Mouse (Mus musculus) adrenal gland, postnatal 10 days (tissue): Measurements from ENCODE around the gene 1700012B09Rik. TPM values are rescaled to one million over a fixed set of nuclear protein-coding genes. Genes with fewer than 3 reads are reported as not detected.
A peak's percentile ranks its signal among the peaks of the same experiment; 100 is the strongest.

Source experiments
- DNase-seq: peaks from one replicate; pipeline ENCODE4 v3.0.0; 2021; ENCODE audit warnings: mixed read lengths
- long read RNA-seq, 2 experiments: library from polyadenylated mRNA; stranded (forward); transcript quantifications; one replicate each; pipeline ENCODE4 v2.0.0; 2021
- total RNA-seq, 2 experiments: library from RNA; stranded (reverse); gene quantifications; 2 replicates each; pipeline ENCODE4 v1.2.3; 2021

The 1700012B09Rik gene
- not detected for total RNA-seq
- long read RNA-seq, experiment 1 = 0 reads
- long read RNA-seq, experiment 2 = 0 reads

DNA sequence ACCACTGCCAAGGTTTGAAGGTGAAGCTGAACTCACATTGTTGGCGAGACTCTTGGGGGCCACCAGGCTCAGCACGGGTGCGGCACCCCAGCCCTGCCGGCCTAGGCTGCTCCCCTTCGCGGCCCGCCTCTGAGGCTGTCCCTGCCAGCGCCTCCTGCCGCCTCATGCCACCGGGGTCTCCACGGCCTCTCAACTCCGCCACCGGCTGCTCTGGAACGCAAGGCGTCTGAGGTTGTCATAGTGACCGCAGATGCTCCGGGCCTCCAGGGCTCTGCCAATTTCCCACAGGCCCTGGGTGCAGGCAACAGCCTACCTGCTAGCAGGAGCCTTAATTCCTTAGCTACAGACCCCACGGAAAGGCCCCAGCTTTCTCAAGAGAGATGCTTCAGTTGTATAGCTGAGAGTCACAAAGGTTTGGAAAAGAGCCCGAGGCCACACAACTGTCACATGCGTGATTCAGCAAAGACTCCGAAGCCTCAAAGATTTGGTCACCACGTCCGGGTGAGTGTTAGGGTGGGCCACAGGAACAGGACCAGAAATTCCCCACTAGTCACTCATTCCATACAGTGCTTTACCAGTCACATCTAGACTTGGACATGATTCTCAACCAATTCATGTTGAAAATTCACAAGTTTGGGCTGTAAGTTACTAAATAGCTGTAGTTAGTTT is at the start of gene 1700012B09Rik:
1700012B09Rik (minus strand) TSS at position 228 of the 669 bp plus-strand sequence.
- peak; percentile 10 for DNase-seq

DNA sequence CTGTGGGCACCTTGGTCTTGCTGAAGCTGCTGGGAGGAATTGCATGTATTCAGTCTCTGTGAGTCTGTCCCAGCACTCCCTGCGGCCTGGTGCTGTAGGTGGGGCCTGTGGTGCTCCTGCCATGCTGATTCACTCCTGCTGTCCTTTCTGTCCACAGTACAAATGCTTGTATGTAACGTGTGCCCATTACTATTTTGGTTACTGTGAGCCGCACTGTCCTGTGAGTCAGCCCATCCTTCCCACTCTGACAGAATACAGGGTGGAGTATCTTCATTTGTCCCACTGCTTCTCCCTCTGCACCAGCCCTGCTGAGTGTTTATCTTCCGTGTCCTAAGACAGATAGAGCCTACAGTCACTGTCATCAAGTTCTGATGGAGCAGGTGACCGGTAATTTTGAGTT is 39.3 kb upstream of the 1700012B09Rik start:
- no peak for DNase-seq

DNA sequence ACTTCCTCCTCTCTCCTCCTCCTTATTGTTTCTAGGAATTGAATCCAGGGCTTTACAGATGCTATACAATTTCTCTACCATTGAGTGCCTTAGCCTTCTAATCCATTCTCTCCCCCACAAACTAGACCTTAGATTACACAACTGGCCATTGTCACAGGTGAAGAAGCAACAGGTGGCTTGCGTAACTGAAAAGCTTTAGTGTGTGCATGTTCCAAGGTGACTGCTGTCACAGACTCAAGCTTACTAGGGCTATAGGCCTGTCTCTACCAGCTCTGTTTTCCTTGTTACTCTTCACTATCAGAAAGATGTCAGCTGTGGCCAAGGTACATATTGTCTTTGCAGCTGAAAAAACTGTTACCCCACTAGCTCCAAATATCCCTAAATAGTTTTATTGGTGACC is 36.0 kb upstream of the 1700012B09Rik start:
- no peak for DNase-seq

DNA sequence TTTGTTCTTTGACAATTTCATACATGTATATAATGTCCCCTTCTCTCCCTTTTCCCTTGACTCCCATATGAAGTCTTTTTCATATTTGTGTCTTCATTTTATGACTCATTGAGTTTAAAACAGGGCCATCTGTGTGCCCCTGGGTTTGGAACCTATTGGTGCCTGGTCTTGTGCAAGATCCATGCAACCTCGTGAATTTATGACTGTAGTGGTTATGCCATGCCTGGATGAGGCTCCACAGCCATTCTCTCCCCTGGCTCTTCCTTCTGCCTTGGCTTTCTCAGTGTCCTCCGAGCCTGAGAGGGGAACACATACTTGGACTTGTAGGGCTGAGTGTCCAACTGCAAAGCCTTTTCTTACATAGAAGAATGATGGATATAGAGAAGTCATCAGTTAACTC is 34.9 kb upstream of the 1700012B09Rik start:
- DNase-seq = no peak

DNA sequence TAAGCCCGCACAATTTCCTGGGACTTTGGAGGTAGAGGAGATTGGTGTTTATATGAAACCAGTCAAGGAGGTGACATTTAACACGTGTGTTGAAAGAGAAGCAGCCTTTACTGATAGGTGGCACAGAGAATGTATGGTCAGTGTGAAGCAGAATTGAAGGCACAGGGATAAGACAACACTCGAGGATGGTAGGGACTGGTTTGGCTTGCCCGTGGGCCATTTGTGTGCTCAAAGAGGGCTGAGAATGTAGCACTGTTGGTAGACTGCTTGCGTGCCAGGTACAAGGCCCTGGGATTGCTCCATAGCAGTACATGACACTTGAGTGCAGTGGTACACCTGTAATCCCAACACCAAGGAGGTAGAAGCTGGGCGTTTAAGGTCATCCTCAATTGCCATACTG is 16.5 kb upstream of the 1700012B09Rik start:
- DNase-seq = no peak

DNA sequence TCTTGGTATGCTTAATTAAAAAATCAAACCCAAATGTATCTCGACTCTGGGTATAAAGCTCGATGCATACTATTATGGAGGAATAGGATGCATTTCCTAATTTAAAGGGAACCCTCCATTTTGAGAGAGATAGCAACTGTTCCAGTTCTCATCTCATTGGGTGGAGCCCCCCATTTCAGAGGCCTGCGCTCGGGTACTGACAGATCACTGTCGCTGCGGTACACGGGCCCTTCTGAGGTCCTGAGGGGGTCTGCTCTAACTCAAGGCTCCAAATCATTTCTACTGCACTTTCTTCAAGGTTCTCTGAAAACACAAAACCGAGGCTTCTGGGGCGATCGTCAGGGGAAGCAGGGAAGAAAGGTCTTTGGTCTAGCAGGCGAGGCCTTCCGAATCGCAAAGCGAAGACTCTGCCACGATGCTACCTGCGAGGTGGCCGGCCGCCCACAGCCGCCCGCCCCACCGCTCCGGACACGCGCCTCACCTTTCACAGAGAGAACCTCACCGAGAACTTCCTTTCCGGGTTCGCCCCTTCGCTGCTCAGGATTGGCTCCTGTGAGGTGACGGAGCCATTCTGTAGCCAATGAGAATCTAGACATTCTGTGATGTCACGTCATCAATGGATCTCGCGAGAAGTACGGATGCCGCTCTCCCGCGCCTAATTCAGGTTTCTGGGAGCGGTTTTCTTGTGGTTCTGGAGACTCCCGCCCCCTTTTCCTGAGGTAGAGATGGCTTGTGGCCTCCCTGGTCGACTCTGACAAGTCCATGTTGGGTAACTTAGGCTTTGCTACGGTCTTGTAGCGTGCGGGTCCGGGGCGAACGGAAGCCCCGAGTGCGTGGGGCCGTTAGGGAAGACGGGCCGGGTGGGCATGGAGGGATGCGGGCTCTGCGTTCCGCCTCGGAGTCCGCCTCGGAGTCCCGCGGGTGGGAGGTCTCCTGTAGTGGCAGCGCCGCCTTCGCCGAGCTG is 13.5 kb upstream of the 1700012B09Rik start, which contains the start of the genes Mre11a and Ankrd49:
Mre11a (plus strand) TSS at position 616 of the 964 bp plus-strand sequence.
Ankrd49 (minus strand) TSS at position 818 of the 964 bp plus-strand sequence.
- DNase-seq = peak; percentile 93

DNA sequence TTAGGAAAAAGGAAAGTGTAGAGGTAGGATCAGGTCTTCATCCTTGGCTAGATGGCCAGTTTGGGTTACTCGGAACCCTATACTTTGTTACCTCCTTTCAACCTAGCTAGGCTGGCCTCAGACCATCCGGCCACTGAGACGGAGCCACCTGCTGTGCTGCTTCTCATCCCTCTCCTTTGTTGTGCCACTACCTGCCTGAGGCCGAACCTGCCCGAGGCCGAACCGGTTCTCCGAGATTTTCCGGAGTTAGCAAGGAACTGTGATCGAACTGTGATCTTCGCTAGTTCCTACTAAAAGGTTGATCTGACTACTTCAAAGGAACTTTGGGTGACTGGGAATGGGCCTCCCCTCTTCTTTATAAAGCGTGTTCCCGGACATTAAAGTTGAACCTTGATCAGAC is 7.5 kb upstream of the 1700012B09Rik start:
- DNase-seq = no peak

DNA sequence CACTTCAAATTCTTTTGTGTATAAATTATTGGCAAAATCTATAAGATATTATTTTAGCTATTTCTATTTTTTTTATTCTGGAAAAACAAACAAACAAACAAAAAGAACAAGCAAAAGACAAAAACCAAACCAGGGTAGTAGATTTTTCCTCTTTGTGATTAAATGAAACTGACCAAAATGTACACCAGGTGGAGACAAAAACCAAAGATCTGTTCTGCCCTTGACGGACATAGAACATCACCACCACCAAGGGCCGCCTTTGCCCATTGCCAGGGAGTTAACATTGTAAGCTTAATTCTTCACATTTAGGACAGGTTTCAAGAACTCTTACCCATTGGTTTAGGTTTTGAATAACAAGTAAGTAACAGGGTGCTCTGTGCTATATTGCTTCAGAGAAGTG is 3.0 kb upstream of the 1700012B09Rik start:
- no peak for DNase-seq

DNA sequence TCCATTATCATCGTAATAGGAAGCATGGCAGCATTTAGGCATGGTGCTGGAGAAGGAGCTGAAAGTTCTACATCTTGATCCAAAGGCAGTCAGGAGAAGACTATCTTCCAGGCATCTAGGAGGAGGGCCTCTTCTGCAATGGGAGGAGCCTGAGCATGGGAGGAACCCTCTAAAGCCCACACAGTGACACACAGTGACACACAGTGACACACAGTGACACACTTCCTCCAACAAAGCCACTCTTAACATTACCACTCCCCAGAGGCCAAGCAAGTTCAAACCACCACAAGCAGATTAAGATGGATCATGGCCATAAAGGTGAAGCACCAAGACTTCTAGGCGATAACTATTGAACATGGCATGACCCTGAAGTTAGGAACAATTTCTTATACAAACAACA is 1.2 kb upstream of the 1700012B09Rik start:
- DNase-seq = no peak

DNA sequence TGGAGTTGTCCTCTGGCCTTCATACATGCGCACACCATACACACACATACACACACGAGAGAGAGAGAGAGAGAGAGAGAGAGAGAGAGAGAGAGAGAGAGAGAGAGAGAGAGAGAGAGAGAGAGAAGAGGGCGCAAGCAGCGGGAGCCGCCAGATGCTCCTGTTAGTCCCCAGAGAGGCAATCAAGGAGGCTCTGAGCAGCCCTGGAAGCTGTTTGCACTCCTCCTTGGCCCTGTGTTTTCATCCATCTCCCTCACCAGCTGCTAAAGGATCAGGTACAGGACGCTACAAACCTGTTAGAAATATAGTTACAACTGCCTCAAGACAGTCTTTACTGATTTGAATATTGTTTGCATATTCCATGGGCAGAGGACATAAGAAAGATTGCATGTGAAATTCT is 1.0 kb downstream of the 1700012B09Rik start:
- DNase-seq = no peak

DNA sequence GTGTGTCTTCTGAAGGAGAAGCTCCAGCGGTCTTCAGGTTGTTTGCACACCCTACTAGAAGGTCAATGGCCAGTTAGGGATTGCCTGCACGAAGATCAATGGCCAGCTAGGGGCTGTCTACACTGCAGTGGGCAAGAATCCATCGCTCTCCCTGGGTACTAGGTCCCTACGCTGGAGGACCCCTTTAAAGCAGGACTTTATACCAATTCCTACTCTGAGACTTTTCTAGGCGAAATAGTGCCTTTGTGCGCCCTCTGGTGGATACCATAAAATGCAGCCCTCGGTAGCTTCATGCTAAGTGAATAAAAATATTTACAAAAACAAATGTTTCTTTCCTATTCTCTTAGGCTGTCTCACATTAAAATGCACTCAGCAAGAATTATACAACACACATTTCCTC is 6.1 kb downstream of the 1700012B09Rik start:
- DNase-seq = peak; percentile 68

DNA sequence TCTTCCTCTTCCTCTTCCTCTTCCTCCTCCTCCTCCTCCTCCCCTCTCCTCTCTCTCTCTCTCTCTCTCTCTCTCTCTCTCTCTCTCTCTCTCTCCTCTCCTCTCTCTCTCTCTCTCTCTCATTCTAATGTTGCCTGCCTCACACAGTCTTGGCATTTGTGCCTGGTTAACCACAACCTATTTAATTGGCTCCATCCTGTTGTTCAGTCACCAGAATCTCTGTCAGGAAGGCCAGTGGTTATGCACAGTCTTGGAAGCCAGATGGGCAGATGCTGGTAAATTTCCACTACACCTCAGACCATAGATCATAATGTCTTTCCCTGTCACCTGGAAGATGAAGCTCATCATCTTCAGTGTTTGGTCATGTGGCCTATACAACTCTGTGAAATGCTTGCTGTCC is 11.6 kb downstream of the 1700012B09Rik start:
- DNase-seq = no peak

DNA sequence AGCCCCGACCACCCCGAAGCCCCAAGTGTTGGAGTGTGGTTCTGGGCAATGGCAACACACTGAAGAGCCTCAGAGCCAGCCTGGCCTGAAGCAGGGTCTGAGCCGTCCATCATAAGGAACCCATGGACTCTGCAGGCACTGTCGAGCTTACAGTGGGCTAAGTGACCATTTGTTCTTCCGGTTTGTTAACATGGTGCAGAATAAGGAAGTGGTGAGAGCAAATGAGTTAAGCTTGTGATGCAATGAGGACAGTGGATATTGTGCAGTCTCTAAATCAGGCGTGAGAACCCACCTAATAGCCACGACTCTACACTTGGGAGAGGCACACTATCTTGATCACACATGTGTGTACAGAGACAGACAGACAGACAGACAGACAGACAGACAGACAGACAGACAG is 12.2 kb downstream of the 1700012B09Rik start:
- DNase-seq = no peak

DNA sequence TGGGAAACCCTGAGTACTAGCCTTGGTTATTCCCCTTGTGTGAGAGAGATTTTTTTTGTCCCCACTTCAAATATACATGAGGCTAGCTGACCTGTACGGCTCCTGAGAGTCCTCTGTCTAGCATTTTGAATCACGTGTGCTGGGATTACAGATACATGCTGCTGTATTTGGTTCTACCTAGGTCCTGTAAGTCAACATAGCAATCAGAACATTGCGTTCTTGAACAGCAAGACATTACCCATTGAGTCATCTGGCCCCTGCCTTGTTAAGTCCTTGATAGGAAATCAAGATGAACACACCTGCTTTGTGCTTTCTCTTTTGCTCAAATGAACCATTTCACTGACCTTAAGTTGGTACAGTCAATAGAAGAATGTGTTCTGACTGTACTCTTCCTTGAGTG is 16.4 kb downstream of the 1700012B09Rik start:
- DNase-seq = no peak

DNA sequence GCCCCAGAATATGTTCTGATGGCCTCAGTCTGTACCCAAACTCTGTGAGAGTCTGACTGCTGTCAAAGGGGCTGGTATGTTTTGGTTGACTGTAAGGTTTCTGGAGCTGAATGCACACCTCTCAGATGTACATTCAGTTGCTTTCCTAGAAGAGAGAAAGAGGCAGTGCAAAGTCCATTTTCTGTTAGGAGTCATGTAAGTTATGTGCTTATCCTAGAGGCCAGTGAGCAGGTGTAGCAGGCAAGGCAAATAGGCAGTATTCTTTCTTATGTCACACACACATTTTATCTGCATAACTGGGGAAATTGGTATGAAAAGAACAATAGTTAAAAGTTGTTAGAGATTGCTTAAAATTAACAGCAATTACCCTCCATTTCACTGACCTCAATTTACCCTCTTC is 16.9 kb downstream of the 1700012B09Rik start:
- no peak for DNase-seq

DNA sequence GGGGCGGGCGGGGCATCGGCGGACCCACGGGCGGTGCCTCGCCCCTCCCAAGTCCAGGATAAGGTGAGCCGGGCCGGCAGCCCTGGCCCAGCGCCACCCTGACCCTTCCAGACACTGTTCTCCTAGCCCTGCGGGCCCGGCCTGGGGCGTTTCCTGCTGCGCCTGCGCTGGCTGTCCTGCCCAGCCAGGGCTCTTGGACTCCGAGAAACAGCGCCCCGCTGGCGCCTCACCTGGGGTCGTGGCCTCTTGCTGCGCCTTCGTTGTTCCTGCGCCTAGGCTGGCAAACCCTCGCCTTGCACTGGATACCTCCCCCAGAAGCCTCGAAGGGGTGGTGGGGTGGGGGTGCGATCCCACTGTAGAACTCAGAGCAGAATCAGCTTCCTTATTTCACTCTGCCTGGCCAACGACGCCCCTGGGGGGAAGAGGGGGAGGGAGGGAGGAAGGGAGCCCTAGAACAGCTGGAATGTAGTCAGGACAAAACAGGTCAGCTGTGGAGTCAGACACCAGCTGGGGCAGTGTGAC is 18.8 kb downstream of the 1700012B09Rik start, which contains the start of gene Fut4:
Fut4 (minus strand) TSS at position 393 of the 522 bp plus-strand sequence.
- peak; percentile 74 for DNase-seq

DNA sequence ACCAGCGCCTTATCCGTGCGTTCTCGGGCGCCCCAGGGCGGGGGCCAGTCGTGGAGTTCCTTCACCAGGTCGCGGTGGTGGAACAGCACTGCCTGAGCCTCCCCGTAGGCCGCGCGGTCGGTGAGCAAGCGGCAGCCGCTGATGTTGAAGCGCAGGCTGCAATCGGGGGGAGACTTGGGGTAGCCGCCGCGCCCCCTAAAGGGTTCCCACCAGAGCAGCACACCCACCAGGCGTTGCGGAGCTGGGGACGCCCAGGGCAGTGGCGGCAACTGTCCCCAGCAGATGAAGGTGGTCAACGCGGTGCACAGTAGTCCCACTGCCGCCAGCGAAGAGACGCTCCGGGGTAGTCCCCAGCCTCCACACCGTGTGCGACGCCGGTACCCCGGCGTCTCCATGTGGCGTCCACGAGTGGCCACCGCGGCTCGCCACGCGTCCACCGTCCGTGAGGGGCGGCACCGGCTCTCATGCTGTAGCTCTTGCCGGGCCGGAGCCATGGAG is 19.3 kb downstream of the 1700012B09Rik start:
- DNase-seq = peak; percentile 39

DNA sequence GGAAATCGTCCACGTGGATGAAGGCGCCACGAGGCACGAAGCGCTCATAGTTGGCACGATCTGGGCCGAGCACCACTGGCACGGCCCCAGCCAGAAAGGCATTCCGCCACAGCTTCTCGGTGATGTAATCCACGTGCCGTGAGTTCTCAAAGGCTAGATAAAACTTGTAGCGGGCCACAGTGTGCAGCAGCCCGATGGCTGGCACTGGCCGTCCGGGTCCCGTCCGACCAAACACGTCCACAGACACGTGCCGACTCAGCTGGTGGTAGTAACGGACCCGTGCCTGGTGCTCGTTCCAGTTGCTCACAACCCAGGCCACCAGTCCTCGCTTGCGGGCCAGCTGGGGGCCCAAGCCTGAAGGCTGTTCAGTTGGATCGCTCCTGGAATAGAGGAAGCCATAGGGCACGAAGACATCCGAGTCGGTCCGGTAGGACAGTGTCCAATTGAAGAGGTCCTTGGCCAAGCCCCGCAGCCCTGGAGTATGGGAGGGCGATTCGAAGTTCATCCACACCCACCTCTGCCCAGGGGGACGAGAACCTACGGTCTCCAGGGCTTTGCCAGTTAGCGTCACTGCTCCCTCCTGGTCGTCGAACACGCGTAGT is 19.8 kb downstream of the 1700012B09Rik start:
- DNase-seq = peak; percentile 55

DNA sequence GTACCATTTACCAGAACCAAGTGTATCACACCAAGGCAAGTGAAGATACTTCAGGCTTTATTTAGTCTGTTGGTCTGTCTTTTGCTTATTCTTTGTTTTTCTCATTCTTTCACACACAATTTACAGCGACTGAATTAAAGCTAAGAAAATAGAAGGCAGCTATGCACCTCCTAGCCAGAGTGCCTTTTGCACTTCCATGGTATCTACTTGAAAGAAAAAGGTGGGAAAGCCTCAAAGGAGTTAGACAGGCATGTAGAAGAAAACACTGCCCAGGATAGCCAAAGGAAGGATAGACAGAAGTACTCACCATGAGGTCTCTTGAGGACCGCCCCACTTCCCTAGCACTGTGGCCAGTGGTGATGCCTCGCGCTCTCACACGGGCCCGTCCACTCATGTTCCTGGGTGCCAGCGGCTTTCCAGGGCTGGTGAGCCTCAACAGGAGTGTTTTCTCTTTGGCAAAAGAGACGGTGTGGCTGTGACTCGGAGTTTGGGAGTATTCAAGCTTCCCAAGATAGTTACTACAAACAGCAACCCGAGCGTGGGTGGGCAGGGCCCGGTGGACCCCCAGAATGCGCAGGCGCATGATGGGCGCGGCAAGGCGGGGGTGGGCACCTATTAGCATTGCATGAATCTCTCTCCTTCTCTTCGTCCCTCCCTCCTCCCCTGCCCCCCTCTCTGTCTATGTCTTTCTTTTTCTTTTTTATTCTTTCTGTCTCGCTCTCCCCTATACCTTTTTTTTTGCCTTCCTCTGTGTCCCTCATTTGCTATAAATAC is 30.5 kb downstream of the 1700012B09Rik start, which contains the start of gene Piwil4:
Piwil4 (minus strand) TSS at position 583 of the 774 bp plus-strand sequence.
- DNase-seq = no peak

DNA sequence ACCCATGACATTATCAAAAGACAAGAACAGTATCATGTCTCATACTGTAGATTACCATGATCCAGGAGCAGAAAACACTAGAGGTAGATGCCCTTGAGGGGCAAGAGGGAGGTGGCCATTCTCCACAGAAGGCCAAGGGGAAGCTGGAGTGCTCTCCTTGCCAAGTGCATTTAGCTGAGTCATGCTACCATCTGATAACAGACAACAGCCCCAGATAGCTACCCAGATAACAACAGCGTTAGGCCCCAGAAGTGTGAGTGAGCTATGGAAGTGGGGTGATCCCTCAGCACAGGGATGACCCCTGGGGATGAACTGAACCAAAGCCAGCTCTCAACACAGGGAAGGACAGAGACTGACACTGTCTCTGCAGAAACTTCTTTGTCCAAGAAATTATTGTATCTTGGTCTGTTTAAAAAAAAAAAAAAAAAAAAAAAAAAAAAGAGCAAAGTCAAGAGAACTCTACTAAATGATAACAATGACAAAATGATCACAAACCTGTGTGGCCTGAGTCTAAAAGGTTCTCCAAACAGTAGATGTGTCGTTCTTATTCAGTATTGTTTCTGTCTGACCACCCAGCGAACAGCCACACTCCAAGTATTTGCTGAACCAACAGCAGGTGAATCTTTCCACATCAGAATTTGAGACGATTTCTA is 31.2 kb downstream of the 1700012B09Rik start:
- DNase-seq = peak; percentile 27
